Mouse (Mus musculus) forebrain, embryonic 15.5 days (tissue): ENCODE data around the gene Cd2ap. TPM values are rescaled to one million over a fixed set of nuclear protein-coding genes. Genes with fewer than 3 reads are reported as not detected.
A peak's percentile ranks its signal among the peaks of the same experiment; 100 is the strongest.

Experiments used
- ATAC-seq: fragments of 200-750 bp; cut with Nextera tagmentation; replicated peaks from 2 replicates; pipeline ENCODE4 v1.8.0; 2017; ENCODE audit warnings: mild to moderate bottlenecking, moderate TSS enrichment, moderate library complexity
- H3K27ac ChIP-seq: fragments of 300-500 bp; sonication (generic); replicated peaks from 2 replicates; pipeline ENCODE4 v1.5.1; 2015; ENCODE audit warnings: mild to moderate bottlenecking, inconsistent platforms
- H3K27me3 ChIP-seq: fragments of 300-500 bp; sonication (generic); 2 replicates; pipeline ENCODE4 v1.6.1; 2015; ENCODE audit warnings: inconsistent platforms
- H3K36me3 ChIP-seq: fragments of 300-500 bp; sonication (generic); 2 replicates; pipeline ENCODE4 v1.6.1; 2015; ENCODE audit warnings: mild to moderate bottlenecking, inconsistent platforms
- H3K4me1 ChIP-seq: fragments of 300-500 bp; sonication (generic); 2 replicates; pipeline ENCODE4 v1.6.1; 2015; ENCODE audit warnings: inconsistent platforms
- H3K4me2 ChIP-seq: fragments of 300-500 bp; sonication (generic); replicated peaks from 2 replicates; pipeline ENCODE4 v1.6.1; 2015; ENCODE audit warnings: mild to moderate bottlenecking, inconsistent platforms
- H3K4me3 ChIP-seq: fragments of 300-500 bp; sonication (generic); 2 replicates; pipeline ENCODE4 v1.5.1; 2015; ENCODE audit warnings: mild to moderate bottlenecking, inconsistent platforms
- H3K9ac ChIP-seq: fragments of 300-500 bp; sonication (generic); replicated peaks from 2 replicates; pipeline ENCODE4 v1.6.1; 2015; ENCODE audit warnings: mild to moderate bottlenecking, inconsistent platforms
- H3K9me3 ChIP-seq: fragments of 300-500 bp; sonication (generic); 2 replicates; pipeline ENCODE4 v1.6.1; 2016; ENCODE audit warnings: inconsistent platforms
- WGBS: fragments of 180-500 bp; shearing (Covaris S2); methylation state at CpG from one replicate; pipeline ENCODE4 v1.1.7; 2015; ENCODE audit warnings: mixed read lengths; 5-methylcytosine and 5-hydroxymethylcytosine counted together
- polyA plus RNA-seq: library from polyadenylated mRNA; unstranded; fragments of >200 nt; fragmentation: Nextera tagmentation; extraction: Ambion mirVana; gene quantifications from 2 replicates; pipeline ENCODE4 v1.2.1, GENCODE M21; 2015

Gene Cd2ap
- polyA plus RNA-seq, 1 experiment from 2014 or later = 8.6 TPM

DNA sequence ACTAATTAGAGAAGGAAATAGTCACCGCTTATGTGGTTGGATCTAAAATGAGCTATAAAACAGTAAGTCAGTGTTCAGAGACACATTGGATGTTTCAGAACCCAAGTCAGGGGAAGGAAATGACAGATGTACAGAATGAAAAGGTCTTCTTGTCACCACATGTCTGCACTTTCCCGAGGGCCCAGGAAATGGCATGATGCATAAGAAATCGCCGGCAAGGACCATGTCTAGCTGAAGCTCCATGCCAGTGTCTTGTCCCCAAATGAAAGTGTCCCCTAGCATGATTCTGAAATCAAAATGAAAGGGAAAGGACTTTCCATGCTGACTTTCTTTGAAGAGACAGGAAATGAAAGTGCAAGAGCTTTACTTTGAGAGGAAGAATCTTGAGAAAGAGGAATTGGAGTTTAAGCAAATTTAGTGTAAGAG, 10.8 kb upstream of the Cd2ap start:
- Histone ChIP-seq H3K27ac (no peak overlapping the region), H3K9ac (no peak overlapping the region), H3K27me3 (no peaks in the 10 kb centered on the region), H3K9me3 (no peaks in the 10 kb centered on the region), H3K4me3 (no peak overlapping the region), H3K4me2 (no peak overlapping the region), H3K36me3 (no peaks in the 10 kb centered on the region), H3K4me1 (no peaks in the 10 kb centered on the region)
- 87% methylated on average over 4 of the region's 4 CpGs for WGBS
- ATAC-seq = no peak

DNA sequence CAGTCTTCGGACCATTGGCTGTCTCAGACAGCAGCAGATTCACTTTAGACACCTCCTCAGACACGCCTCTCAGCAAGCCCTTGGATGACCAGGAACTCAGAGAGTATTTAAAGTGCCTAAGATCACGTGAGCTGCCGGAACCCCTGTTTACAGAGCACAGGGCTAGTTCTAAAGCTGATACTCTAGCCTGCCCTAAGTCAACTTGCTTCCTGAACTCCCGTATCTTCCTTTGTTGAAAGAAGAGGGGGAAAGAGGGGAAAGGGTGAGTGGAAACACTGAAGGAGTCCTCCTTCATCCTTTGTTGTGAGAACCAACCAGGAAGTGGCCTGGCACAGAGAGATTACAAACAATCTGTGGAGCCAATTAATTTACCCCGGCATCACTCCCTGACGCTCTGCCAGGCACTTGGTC, 8.6 kb upstream of the Cd2ap start:
- Histone ChIP-seq H3K9ac (no peak overlapping the region), H3K36me3 (no peaks in the 10 kb centered on the region), H3K9me3 (no peaks in the 10 kb centered on the region), H3K4me1 (no peaks in the 10 kb centered on the region), H3K27ac (no peak overlapping the region), H3K4me2 (no peak overlapping the region), H3K4me3 (no peak overlapping the region), H3K27me3 (no peaks in the 10 kb centered on the region)
- ATAC-seq = no peak
- WGBS = 75% methylated on average over 7 of the region's 7 CpGs

GRCm38 (mm10) chr17:42884382-42884781, 7.9 kb upstream of the Cd2ap start:
- H3K27me3 ChIP-seq = no peaks in the 10 kb centered on the region
- WGBS = 58% methylated on average over 4 of the region's 4 CpGs
- no peaks in the 10 kb centered on the region for H3K9me3 ChIP-seq
- no peak overlapping the region for H3K4me3 ChIP-seq
- no peaks in the 10 kb centered on the region for H3K36me3 ChIP-seq
- H3K4me1 ChIP-seq = no peaks in the 10 kb centered on the region
- H3K4me2 ChIP-seq = no peak overlapping the region
- H3K27ac ChIP-seq = no peak overlapping the region
- H3K9ac ChIP-seq = no peak overlapping the region
- ATAC-seq = no peak

GRCm38 (mm10) chr17:42883769-42884168, 7.3 kb upstream of the Cd2ap start:
- ATAC-seq = no peak
- H3K4me3 ChIP-seq = no peak overlapping the region
- no peaks in the 10 kb centered on the region for H3K4me1 ChIP-seq
- no peak overlapping the region for H3K27ac ChIP-seq
- no peaks in the 10 kb centered on the region for H3K36me3 ChIP-seq
- no peaks in the 10 kb centered on the region for H3K27me3 ChIP-seq
- no peak overlapping the region for H3K9ac ChIP-seq
- H3K4me2 ChIP-seq = no peak overlapping the region
- 89% methylated on average over 8 of the region's 8 CpGs for WGBS
- no peaks in the 10 kb centered on the region for H3K9me3 ChIP-seq

- 83% methylated on average over 9 of the region's 9 CpGs for WGBS
- no peaks in the 10 kb centered on the region for H3K27me3 ChIP-seq
These were observed 6.8 kb upstream of the Cd2ap start for GRCm38 (mm10) chr17:42883315-42883714.

GRCm38 (mm10) chr17:42882873-42883272, 6.4 kb upstream of the Cd2ap start:
- no peak overlapping the region for H3K4me2 ChIP-seq
- H3K27me3 ChIP-seq = no peaks in the 10 kb centered on the region
- H3K4me1 ChIP-seq = no peaks in the 10 kb centered on the region
- 91% methylated on average over 1 of the region's 1 CpGs for WGBS
- no peaks in the 10 kb centered on the region for H3K9me3 ChIP-seq
- H3K4me3 ChIP-seq = no peak overlapping the region
- H3K27ac ChIP-seq = no peak overlapping the region
- H3K36me3 ChIP-seq = no peaks in the 10 kb centered on the region
- ATAC-seq = no peak
- H3K9ac ChIP-seq = no peak overlapping the region

More at GRCm38 (mm10) chr17:42883315-42883714, 6.8 kb upstream of the Cd2ap start:
- Histone ChIP-seq H3K4me2 (no peak overlapping the region), H3K36me3 (no peaks in the 10 kb centered on the region), H3K4me1 (no peaks in the 10 kb centered on the region), H3K4me3 (no peak overlapping the region), H3K27ac (no peak overlapping the region), H3K9ac (no peak overlapping the region), H3K9me3 (no peaks in the 10 kb centered on the region)
- no peak for ATAC-seq

GRCm38 (mm10) chr17:42876904-42877425, 500 bp upstream of the Cd2ap start:
- ATAC-seq = 0 out of 2 replicates have a peak, but pooled peaks have one; percentile 0
- peaks cover 15% of the 10 kb centered on the region for H3K4me1 ChIP-seq
- peak overlapping the region; percentile 81 for H3K9ac ChIP-seq
- H3K36me3 ChIP-seq = no peaks in the 10 kb centered on the region
- no peaks in the 10 kb centered on the region for H3K9me3 ChIP-seq
- peak overlapping the region; percentile 89 for H3K27ac ChIP-seq
- H3K4me2 ChIP-seq = peak overlapping the region; percentile 76
- 32% methylated on average over 13 of the region's 13 CpGs for WGBS
- H3K4me3 ChIP-seq = peak overlapping the region; percentile 73
- H3K27me3 ChIP-seq = no peaks in the 10 kb centered on the region

- 0 out of 2 replicates have a peak, but pooled peaks have one; percentile 20 for ATAC-seq
- Histone ChIP-seq H3K4me1 (peaks cover 15% of the 10 kb centered on the region), H3K9me3 (no peaks in the 10 kb centered on the region), H3K27ac (peak overlapping the region; percentile 89; the same call in 1 of the 2 replicates), H3K27me3 (no peaks in the 10 kb centered on the region), H3K4me3 (peak overlapping the region; percentile 73), H3K4me2 (peak overlapping the region; percentile 76), H3K36me3 (no peaks in the 10 kb centered on the region), H3K9ac (peak overlapping the region; percentile 81)
- under 1% methylated on average over 17 of the region's 17 CpGs for WGBS
These were observed 879 bp downstream of the Cd2ap start for GRCm38 (mm10) chr17:42875571-42876000.

DNA sequence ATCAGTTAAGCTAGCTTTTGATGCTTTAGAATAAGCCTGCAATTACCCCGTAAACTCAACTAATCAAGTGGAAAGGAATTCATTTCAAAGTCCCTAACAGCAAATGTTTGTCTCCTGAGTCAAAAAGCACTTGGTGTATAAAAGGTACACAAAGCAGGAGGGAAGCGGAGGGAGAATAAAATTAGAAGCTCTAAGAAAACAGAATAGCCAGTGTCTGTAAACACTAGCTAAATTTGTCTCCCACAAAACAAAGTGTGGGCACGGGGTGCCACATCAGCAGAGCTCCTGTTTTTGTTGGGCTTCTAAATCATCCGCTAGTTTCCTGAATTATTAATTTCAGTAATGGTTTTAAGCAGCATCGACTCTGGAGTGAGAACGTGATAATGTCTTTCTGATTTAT, 1.4 kb downstream of the Cd2ap start:
- WGBS = 3% methylated on average over 6 of the region's 6 CpGs
- no peaks in the 10 kb centered on the region for H3K27me3 ChIP-seq
- no peak overlapping the region for H3K27ac ChIP-seq
- no peaks in the 10 kb centered on the region for H3K9me3 ChIP-seq
- ATAC-seq = no peak
- 0 out of 2 replicates have a peak overlapping the region, but pooled peaks have one; percentile 11 for H3K9ac ChIP-seq
- no peaks in the 10 kb centered on the region for H3K36me3 ChIP-seq
- H3K4me3 ChIP-seq = peak overlapping the region; percentile 73
- peaks cover 15% of the 10 kb centered on the region for H3K4me1 ChIP-seq
- H3K4me2 ChIP-seq = peak overlapping the region; percentile 76

- ATAC-seq = no peak
- peaks cover 9% of the 10 kb centered on the region for H3K4me1 ChIP-seq
- H3K4me2 ChIP-seq = no peak overlapping the region
- H3K27me3 ChIP-seq = no peaks in the 10 kb centered on the region
- H3K36me3 ChIP-seq = no peaks in the 10 kb centered on the region
- H3K27ac ChIP-seq = no peak overlapping the region
- H3K4me3 ChIP-seq = no peak overlapping the region
- no peaks in the 10 kb centered on the region for H3K9me3 ChIP-seq
- H3K9ac ChIP-seq = no peak overlapping the region
These were observed 6.0 kb downstream of the Cd2ap start for GRCm38 (mm10) chr17:42870465-42870864.

GRCm38 (mm10) chr17:42863186-42863585, 13.3 kb downstream of the Cd2ap start:
- Histone ChIP-seq H3K9ac (no peak overlapping the region), H3K27me3 (no peaks in the 10 kb centered on the region), H3K36me3 (no peaks in the 10 kb centered on the region), H3K4me2 (no peak overlapping the region), H3K4me3 (no peak overlapping the region), H3K27ac (no peak overlapping the region), H3K4me1 (no peaks in the 10 kb centered on the region), H3K9me3 (no peaks in the 10 kb centered on the region)
- ATAC-seq = no peak
- 49% methylated on average over 3 of the region's 3 CpGs for WGBS

DNA sequence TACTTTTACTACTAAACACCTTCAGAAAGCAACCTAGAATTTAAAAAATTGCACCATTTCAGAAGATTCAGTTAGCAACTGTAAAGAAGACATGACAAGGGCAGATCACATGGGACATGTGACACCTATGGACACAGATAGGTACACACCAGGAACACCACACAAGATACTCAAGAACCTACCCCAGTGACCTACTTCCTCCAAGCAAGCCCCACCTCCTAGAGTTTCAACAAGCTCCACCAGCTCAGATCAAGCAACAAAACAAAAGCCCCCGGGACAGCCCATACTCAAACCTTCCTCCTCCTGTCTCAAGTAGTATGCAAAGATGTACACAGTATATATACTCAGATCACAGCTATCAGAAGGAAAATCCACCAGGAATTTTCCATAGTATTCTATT, 16.1 kb downstream of the Cd2ap start:
- Histone ChIP-seq H3K27me3 (no peaks in the 10 kb centered on the region), H3K36me3 (no peaks in the 10 kb centered on the region), H3K9me3 (no peaks in the 10 kb centered on the region), H3K9ac (no peak overlapping the region), H3K4me1 (no peaks in the 10 kb centered on the region), H3K4me2 (no peak overlapping the region), H3K4me3 (no peak overlapping the region), H3K27ac (no peak overlapping the region)
- ATAC-seq = no peak
- WGBS = 96% methylated on average over 1 of the region's 1 CpGs

GRCm38 (mm10) chr17:42857506-42857905, 19.0 kb downstream of the Cd2ap start:
- H3K9ac ChIP-seq = no peak overlapping the region
- no peak overlapping the region for H3K4me2 ChIP-seq
- H3K27me3 ChIP-seq = no peaks in the 10 kb centered on the region
- 89% methylated on average over 3 of the region's 3 CpGs for WGBS
- H3K36me3 ChIP-seq = no peaks in the 10 kb centered on the region
- no peaks in the 10 kb centered on the region for H3K4me1 ChIP-seq
- no peak overlapping the region for H3K27ac ChIP-seq
- no peak overlapping the region for H3K4me3 ChIP-seq
- H3K9me3 ChIP-seq = no peaks in the 10 kb centered on the region
- ATAC-seq = no peak
